Mouse (Mus musculus) heart, postnatal 0 days (tissue): ENCODE measurements around the gene Palld. TPM values are rescaled to one million over a fixed set of nuclear protein-coding genes. Genes with fewer than 3 reads are reported as not detected.

Experiments used
- ATAC-seq: fragments of 200-750 bp; cut with Nextera tagmentation; 2 replicates; pipeline ENCODE4 v1.8.0; 2017; ENCODE audit warnings: low read depth, moderate number of reproducible peaks, moderate library complexity; ENCODE audit not compliant: insufficient read depth
- DNase-seq: peaks from one replicate; pipeline ENCODE4 v3.0.0-alpha.2; 2016; ENCODE audit warnings: low spot score
- H3K27ac ChIP-seq: fragments of 300-500 bp; sonication (generic); 2 replicates; pipeline ENCODE4 v1.5.1; 2014; ENCODE audit warnings: low read depth, mild to moderate bottlenecking
- H3K27me3 ChIP-seq: fragments of 300-500 bp; sonication (generic); 2 replicates; pipeline ENCODE4 v1.6.1; 2014; ENCODE audit warnings: low read length, mixed read lengths; ENCODE audit not compliant: control insufficient read depth, insufficient read depth
- H3K36me3 ChIP-seq: fragments of 300-500 bp; sonication (generic); replicated peaks from 2 replicates; pipeline ENCODE4 v1.6.1; 2014; ENCODE audit warnings: low read length, mixed read lengths; ENCODE audit not compliant: control insufficient read depth, insufficient read depth
- H3K4me1 ChIP-seq: fragments of 300-500 bp; sonication (generic); 2 replicates; pipeline ENCODE4 v1.6.1; 2014; ENCODE audit warnings: antibody characterized with exemption; ENCODE audit not compliant: control insufficient read depth, insufficient read depth
- H3K4me2 ChIP-seq: fragments of 300-500 bp; sonication (generic); 2 replicates; pipeline ENCODE4 v1.6.1; 2014; ENCODE audit warnings: low read depth, mild to moderate bottlenecking, low read length, moderate library complexity
- H3K4me3 ChIP-seq: fragments of 300-500 bp; sonication (generic); 2 replicates; pipeline ENCODE4 v1.5.1; 2014; ENCODE audit warnings: low read depth, low read length
- H3K9ac ChIP-seq: fragments of 300-500 bp; sonication (generic); replicated peaks from 2 replicates; pipeline ENCODE4 v1.6.1; 2014; ENCODE audit warnings: low read depth, low read length, mixed read lengths
- H3K9me3 ChIP-seq: fragments of 300-500 bp; sonication (generic); replicated peaks from 2 replicates; pipeline ENCODE4 v1.6.1; 2016; ENCODE audit warnings: low read length; ENCODE audit not compliant: control insufficient read depth
- CTCF ChIP-seq: IDR thresholded peaks from 2 replicates; pipeline ENCODE4 v1.5.1; 2016; ENCODE audit warnings: antibody characterized with exemption, control low read depth, low read depth
- EP300 ChIP-seq: IDR thresholded peaks from 2 replicates; pipeline ENCODE4 v1.6.1; 2016; ENCODE audit warnings: antibody characterized with exemption, low read depth
- WGBS: fragments of 180-500 bp; shearing (Covaris S2); extraction: QIAGEN DNeasy Blood & Tissue Kit; methylation state at CpG from one replicate; pipeline ENCODE4 v1.1.7; 2014; 5-methylcytosine and 5-hydroxymethylcytosine counted together
- polyA plus RNA-seq: library from polyadenylated mRNA; unstranded; fragments of >200 nt; fragmentation: Nextera tagmentation; extraction: Ambion mirVana; gene quantifications from 2 replicates; pipeline ENCODE4 v1.2.1, GENCODE M21; 2015
- total RNA-seq: library from RNA; depleted of rRNA; stranded (reverse); fragments of >200 nt; gene quantifications from 2 replicates; pipeline ENCODE4 v1.2.3, GENCODE M21; 2014; ENCODE audit warnings: low replicate concordance

Palld gene
- total and polyA plus RNA-seq, 2 experiments from 2014 or later, result 103 to 127 TPM

GRCm38 (mm10) chr8:61590551-61591431, 311.7 kb downstream of the Palld start:
- Histone ChIP-seq H3K36me3 (no peaks in the 10 kb centered on the region; the same call in 1 of the 2 replicates), H3K27ac (peak overlapping the region; percentile 91), H3K4me2 (peak overlapping the region; percentile 85), H3K4me3 (peak overlapping the region; percentile 70), H3K9me3 (no peaks in the 10 kb centered on the region), H3K9ac (peak overlapping the region; percentile 66), H3K4me1 (peaks cover 6% of the 10 kb centered on the region; the same call in 1 of the 2 replicates), H3K27me3 (no peaks in the 10 kb centered on the region)
- no peak for TF ChIP-seq CTCF
- TF ChIP-seq EP300, result no peak
- peak; percentile 90 for ATAC-seq
- WGBS, result under 1% methylated on average over 35 of the region's 35 CpGs
- DNase-seq, result peak; percentile 92

- H3K27me3 ChIP-seq, result no peaks in the 10 kb centered on the region
- 10% methylated on average over 11 of the region's 11 CpGs for WGBS
- peak overlapping the region; percentile 70 for H3K4me3 ChIP-seq
- no peaks in the 10 kb centered on the region for H3K9me3 ChIP-seq
- peak; percentile 46 for ATAC-seq
- H3K36me3 ChIP-seq, result no peaks in the 10 kb centered on the region; the same call in 1 of the 2 replicates
- H3K4me2 ChIP-seq, result peak overlapping the region; percentile 85
- H3K9ac ChIP-seq, result no peak overlapping the region; the same call in 1 of the 2 replicates
- DNase-seq, result no peak
- peak overlapping the region; percentile 63 for H3K27ac ChIP-seq
- TF ChIP-seq EP300, result no peak
- no peak for TF ChIP-seq CTCF
- peaks cover 6% of the 10 kb centered on the region; the same call in 1 of the 2 replicates for H3K4me1 ChIP-seq
These were observed 312.5 kb downstream of the Palld start for GRCm38 (mm10) chr8:61589972-61590391.

- WGBS, result 96% methylated on average over 1 of the region's 1 CpGs
- no peak for TF ChIP-seq EP300
- no peak for TF ChIP-seq CTCF
- H3K4me2 ChIP-seq, result no peak overlapping the region
- no peak for DNase-seq
- no peak overlapping the region for H3K9ac ChIP-seq
- H3K9me3 ChIP-seq, result no peaks in the 10 kb centered on the region
- H3K27ac ChIP-seq, result no peak overlapping the region
- peaks cover 12% of the 10 kb centered on the region for H3K4me1 ChIP-seq
- H3K27me3 ChIP-seq, result no peaks in the 10 kb centered on the region
- no peaks in the 10 kb centered on the region; the same call in 1 of the 2 replicates for H3K36me3 ChIP-seq
- ATAC-seq, result no peak
- H3K4me3 ChIP-seq, result no peak overlapping the region
These were observed 314.2 kb downstream of the Palld start for GRCm38 (mm10) chr8:61588336-61588735.

GRCm38 (mm10) chr8:61587731-61588130, 314.8 kb downstream of the Palld start:
- Histone ChIP-seq H3K4me2 (no peak overlapping the region), H3K36me3 (no peaks in the 10 kb centered on the region; the same call in 1 of the 2 replicates), H3K27ac (no peak overlapping the region), H3K9ac (no peak overlapping the region), H3K9me3 (no peaks in the 10 kb centered on the region), H3K4me1 (peaks cover 12% of the 10 kb centered on the region), H3K27me3 (no peaks in the 10 kb centered on the region), H3K4me3 (no peak overlapping the region)
- DNase-seq (no peak), ATAC-seq (no peak)
- TF ChIP-seq EP300 (no peak), CTCF (no peak)
- WGBS, result 87% methylated on average over 3 of the region's 3 CpGs

GRCm38 (mm10) chr8:61586529-61586928, 316.0 kb downstream of the Palld start:
- DNase-seq, result no peak
- TF ChIP-seq EP300 (no peak), CTCF (no peak)
- Histone ChIP-seq H3K4me1 (peaks cover 12% of the 10 kb centered on the region), H3K27ac (no peak overlapping the region), H3K4me2 (no peak overlapping the region), H3K9ac (no peak overlapping the region), H3K4me3 (no peak overlapping the region), H3K9me3 (no peaks in the 10 kb centered on the region), H3K27me3 (no peaks in the 10 kb centered on the region), H3K36me3 (no peaks in the 10 kb centered on the region; the same call in 1 of the 2 replicates)
- ATAC-seq, result no peak
- WGBS, result 89% methylated on average over 3 of the region's 3 CpGs
